Mouse (Mus musculus): ENCODE measurements at regions not wholly inside any gene's neighbourhood (a gene's known extent, or its start where the extent isn't known, plus 50 kb on each side); places are given as distances from the start of the nearest gene placed in this dataset.

DNA sequence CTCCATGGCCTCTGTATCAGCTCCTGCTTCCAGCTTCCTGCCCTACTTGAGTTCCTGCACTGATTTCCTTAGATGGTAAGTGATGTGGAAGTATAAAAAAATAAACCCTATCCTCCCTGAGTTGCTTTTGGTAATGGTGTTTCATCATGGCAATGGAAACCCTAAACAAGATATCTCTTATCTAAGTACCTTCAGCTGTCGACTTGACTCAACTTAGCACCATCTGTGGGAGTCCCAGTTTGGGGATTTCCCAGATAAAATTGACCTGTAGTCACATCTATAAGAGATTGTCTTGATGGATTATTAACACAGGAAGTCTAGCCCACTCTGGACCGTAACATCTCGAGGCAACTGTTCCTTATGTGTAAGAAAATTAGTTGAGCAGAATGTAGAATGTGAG is 570.2 kb upstream of the Gm10306 start:
- 74% methylated on average over 3 of the region's 3 CpGs for WGBS
- H3K4me3 ChIP-seq (ENCODE audit: low read depth, low read length): no peak overlapping the region
- no peaks in the 10 kb centered on the region for H3K4me1 ChIP-seq (replicated peaks; ENCODE audit: control insufficient read depth, insufficient read depth)
- ATAC-seq (ENCODE audit: low FRiP score, low TSS enrichment): no peak
- H3K4me2 ChIP-seq (replicated peaks; ENCODE audit: low read depth): no peak overlapping the region
- no peaks in the 10 kb centered on the region for H3K9me3 ChIP-seq (ENCODE audit: control insufficient read depth, low read length)
- H3K36me3 ChIP-seq (ENCODE audit: control insufficient read depth, insufficient read depth, low read length): no peaks in the 10 kb centered on the region
- H3K27me3 ChIP-seq (ENCODE audit: control insufficient read depth, insufficient read depth, low read length): no peaks in the 10 kb centered on the region
- TF ChIP-seq CTCF (IDR thresholded peaks at IDR 0.05; ENCODE audit: low read depth): no peak
- no peak for TF ChIP-seq EP300 (optimal IDR thresholded peaks at IDR 0.05)
- DNase-seq (ENCODE audit: low spot score): no peak
- no peak overlapping the region for H3K27ac ChIP-seq (replicated peaks)
- H3K9ac ChIP-seq (ENCODE audit: low read length): no peak overlapping the region

DNA sequence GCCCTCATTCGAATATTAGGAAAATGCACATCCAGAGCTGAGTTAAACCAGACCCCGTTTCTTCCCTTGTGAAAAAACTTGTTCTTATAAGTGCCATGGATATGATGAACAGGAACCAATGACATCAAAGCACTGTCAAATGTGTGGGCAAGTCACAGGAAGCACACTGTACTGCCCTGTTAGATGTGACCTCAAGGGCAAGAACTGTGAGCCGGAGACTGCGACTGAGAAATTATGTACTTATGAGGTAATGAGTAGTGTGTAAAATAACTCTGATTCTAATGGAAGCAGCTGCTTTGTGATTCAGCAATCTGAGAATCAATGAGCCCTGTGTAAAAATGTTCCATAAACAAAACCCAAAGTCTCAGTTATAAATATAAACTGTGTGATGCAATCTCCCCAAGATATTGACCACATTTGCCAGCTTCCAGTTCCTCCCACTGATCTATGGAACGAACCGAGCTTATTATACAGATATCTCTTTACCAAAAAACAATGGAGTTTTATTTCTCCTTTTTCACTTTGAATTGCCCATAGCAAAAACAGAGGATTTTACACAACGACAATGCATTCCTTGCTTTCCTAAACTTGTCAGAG is 566.0 kb upstream of the Gm10306 start:
- WGBS: 58% methylated on average over 7 of the region's 7 CpGs
- Histone ChIP-seq H3K27me3 (ENCODE audit: control insufficient read depth, insufficient read depth, low read length) (no peaks in the 10 kb centered on the region), H3K36me3 (ENCODE audit: control insufficient read depth, insufficient read depth, low read length) (no peaks in the 10 kb centered on the region), H3K27ac (replicated peaks) (no peak overlapping the region), H3K9ac (ENCODE audit: low read length) (no peak overlapping the region), H3K4me1 (replicated peaks; ENCODE audit: control insufficient read depth, insufficient read depth) (no peaks in the 10 kb centered on the region), H3K9me3 (ENCODE audit: control insufficient read depth, low read length) (no peaks in the 10 kb centered on the region), H3K4me3 (ENCODE audit: low read depth, low read length) (no peak overlapping the region), H3K4me2 (replicated peaks; ENCODE audit: low read depth) (no peak overlapping the region)
- no peak for DNase-seq (ENCODE audit: low spot score)
- TF ChIP-seq EP300 (optimal IDR thresholded peaks at IDR 0.05) (no peak), CTCF (IDR thresholded peaks at IDR 0.05; ENCODE audit: low read depth) (no peak)
- no peak for ATAC-seq (ENCODE audit: low FRiP score, low TSS enrichment)

DNA sequence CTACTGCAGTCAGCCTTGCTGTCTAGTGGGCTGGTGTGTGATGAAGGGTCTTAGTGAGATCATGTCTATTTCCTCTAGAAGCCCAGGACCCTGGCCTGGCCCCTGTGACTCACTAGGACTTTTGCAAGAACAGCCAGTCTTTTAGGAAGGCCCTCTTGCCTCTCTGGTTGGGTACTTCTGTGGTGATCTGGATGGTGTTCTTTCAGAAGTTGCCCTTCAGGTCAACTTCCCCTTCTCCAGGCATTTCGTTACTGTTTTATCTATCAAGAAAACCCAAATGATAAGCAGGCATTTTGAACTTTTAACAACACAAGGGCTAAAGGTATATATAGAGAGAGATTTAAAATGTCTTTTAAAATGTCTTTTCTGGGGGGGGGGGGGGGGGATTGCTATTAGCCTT is 550.5 kb upstream of the Gm10306 start:
- H3K4me3 ChIP-seq (ENCODE audit: low read depth, low read length): no peak overlapping the region

DNA sequence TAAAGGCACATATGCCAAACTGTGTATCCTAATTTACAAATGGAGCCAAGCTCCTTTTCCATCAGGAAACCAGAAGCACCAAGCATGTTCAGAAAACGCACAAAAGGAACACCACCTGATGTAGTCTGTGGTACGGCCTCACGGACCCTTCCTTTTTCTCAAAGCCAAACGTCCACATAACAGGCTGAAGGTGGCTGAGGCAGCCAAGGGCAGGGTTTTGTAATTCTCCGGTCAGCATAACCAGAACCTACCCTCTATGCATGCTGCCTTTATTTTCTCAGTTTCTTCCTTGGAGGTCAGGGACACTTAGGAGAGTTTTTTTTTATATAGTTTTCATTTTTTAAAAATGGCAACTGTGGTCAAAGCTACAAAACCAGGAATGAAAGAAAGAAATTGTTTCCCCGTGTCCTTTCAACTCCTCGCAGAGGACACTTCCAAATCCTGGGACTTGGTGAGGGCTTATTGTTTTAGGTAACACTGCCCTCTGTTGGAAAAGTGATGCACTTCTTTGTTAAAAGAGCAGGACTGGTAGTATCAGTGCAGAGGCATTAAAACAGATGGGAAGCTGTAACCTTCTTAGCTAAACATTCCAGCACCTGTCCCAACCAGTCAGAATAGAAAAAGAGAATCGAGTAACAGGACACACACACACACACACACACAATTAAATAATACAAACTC is 549.1 kb upstream of the Gm10306 start:
- no peak for TF ChIP-seq EP300 (optimal IDR thresholded peaks at IDR 0.05)
- TF ChIP-seq CTCF (IDR thresholded peaks at IDR 0.05; ENCODE audit: low read depth): peak; percentile 80
- H3K36me3 ChIP-seq (ENCODE audit: control insufficient read depth, insufficient read depth, low read length): no peaks in the 10 kb centered on the region
- no peak overlapping the region for H3K4me3 ChIP-seq (ENCODE audit: low read depth, low read length)
- no peak for ATAC-seq (ENCODE audit: low FRiP score, low TSS enrichment)
- no peaks in the 10 kb centered on the region for H3K27me3 ChIP-seq (ENCODE audit: control insufficient read depth, insufficient read depth, low read length)
- 37% methylated on average over 8 of the region's 8 CpGs for WGBS
- no peaks in the 10 kb centered on the region for H3K9me3 ChIP-seq (ENCODE audit: control insufficient read depth, low read length)
- no peak overlapping the region for H3K27ac ChIP-seq (replicated peaks)
- DNase-seq (ENCODE audit: low spot score): no peak
- H3K4me1 ChIP-seq (replicated peaks; ENCODE audit: control insufficient read depth, insufficient read depth): no peaks in the 10 kb centered on the region
- H3K9ac ChIP-seq (ENCODE audit: low read length): no peak overlapping the region
- no peak overlapping the region for H3K4me2 ChIP-seq (replicated peaks; ENCODE audit: low read depth)

More for the DNA sequence above, 550.5 kb upstream of the Gm10306 start:
- Histone ChIP-seq H3K9me3 (ENCODE audit: control insufficient read depth, low read length) (no peaks in the 10 kb centered on the region), H3K9ac (ENCODE audit: low read length) (no peak overlapping the region), H3K4me2 (replicated peaks; ENCODE audit: low read depth) (no peak overlapping the region), H3K36me3 (ENCODE audit: control insufficient read depth, insufficient read depth, low read length) (no peaks in the 10 kb centered on the region), H3K27ac (replicated peaks) (no peak overlapping the region), H3K27me3 (ENCODE audit: control insufficient read depth, insufficient read depth, low read length) (no peaks in the 10 kb centered on the region), H3K4me1 (replicated peaks; ENCODE audit: control insufficient read depth, insufficient read depth) (no peaks in the 10 kb centered on the region)
- no peak for ATAC-seq (ENCODE audit: low FRiP score, low TSS enrichment)
- no peak for TF ChIP-seq EP300 (optimal IDR thresholded peaks at IDR 0.05)
- TF ChIP-seq CTCF (IDR thresholded peaks at IDR 0.05; ENCODE audit: low read depth): no peak
- WGBS: 67% methylated on average over 1 of the region's 1 CpGs
- no peak for DNase-seq (ENCODE audit: low spot score)

DNA sequence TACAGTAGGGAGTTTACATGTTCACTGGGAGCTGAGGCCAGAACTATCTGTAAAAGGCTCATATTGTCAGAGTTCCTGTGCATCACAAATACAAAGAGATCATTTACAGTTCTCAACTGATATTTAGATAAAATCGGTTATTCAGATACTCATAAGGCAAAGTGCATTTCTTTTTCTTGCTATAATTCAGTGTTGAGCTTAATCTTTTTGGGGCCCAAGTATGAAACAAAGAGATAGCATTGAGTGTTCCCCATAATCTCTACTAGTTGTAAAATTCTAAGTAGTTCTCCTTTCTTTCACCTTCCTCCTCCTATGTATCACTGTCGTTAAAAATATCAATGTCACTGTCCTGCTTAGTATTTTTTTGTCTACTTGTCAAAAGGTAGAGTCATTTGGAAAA is 540.6 kb upstream of the Gm10306 start:
- TF ChIP-seq EP300 (optimal IDR thresholded peaks at IDR 0.05): no peak
- no peak for TF ChIP-seq CTCF (IDR thresholded peaks at IDR 0.05; ENCODE audit: low read depth)
- no peaks in the 10 kb centered on the region for H3K27me3 ChIP-seq (ENCODE audit: control insufficient read depth, insufficient read depth, low read length)
- H3K27ac ChIP-seq (replicated peaks): no peak overlapping the region
- H3K9ac ChIP-seq (ENCODE audit: low read length): no peak overlapping the region
- no peaks in the 10 kb centered on the region for H3K36me3 ChIP-seq (ENCODE audit: control insufficient read depth, insufficient read depth, low read length)
- H3K9me3 ChIP-seq (ENCODE audit: control insufficient read depth, low read length): no peaks in the 10 kb centered on the region
- H3K4me3 ChIP-seq (ENCODE audit: low read depth, low read length): no peak overlapping the region
- 88% methylated on average over 2 of the region's 2 CpGs for WGBS
- no peak overlapping the region for H3K4me2 ChIP-seq (replicated peaks; ENCODE audit: low read depth)
- DNase-seq (ENCODE audit: low spot score) (no peak), ATAC-seq (ENCODE audit: low FRiP score, low TSS enrichment) (no peak)
- no peaks in the 10 kb centered on the region for H3K4me1 ChIP-seq (replicated peaks; ENCODE audit: control insufficient read depth, insufficient read depth)

DNA sequence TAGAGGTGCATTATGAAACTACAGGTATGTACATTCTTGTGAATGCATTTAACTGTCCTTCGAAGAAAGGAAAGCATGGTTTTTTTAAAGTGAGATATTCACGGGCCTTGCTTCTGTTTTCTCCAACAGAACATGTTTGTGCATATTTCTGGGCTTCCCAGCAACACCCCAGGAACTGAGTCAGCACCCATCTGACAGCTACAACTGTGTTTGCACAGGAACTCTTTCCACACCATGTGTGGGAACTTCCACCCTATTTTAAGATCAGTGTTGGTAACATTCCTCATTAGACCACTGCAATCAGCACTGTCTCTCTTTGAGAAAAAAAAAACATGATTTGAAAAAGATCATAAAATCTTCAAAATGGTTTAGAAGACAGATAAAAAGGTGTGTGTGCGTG is 538.6 kb upstream of the Gm10306 start:
- H3K9ac ChIP-seq (ENCODE audit: low read length): no peak overlapping the region
- TF ChIP-seq EP300 (optimal IDR thresholded peaks at IDR 0.05) (no peak), CTCF (IDR thresholded peaks at IDR 0.05; ENCODE audit: low read depth) (no peak)
- H3K4me1 ChIP-seq (replicated peaks; ENCODE audit: control insufficient read depth, insufficient read depth): no peaks in the 10 kb centered on the region
- H3K36me3 ChIP-seq (ENCODE audit: control insufficient read depth, insufficient read depth, low read length): no peaks in the 10 kb centered on the region
- DNase-seq (ENCODE audit: low spot score) (no peak), ATAC-seq (ENCODE audit: low FRiP score, low TSS enrichment) (no peak)
- H3K4me2 ChIP-seq (replicated peaks; ENCODE audit: low read depth): no peak overlapping the region
- no peaks in the 10 kb centered on the region for H3K9me3 ChIP-seq (ENCODE audit: control insufficient read depth, low read length)
- WGBS: 79% methylated on average over 3 of the region's 3 CpGs
- no peak overlapping the region for H3K4me3 ChIP-seq (ENCODE audit: low read depth, low read length)
- no peaks in the 10 kb centered on the region for H3K27me3 ChIP-seq (ENCODE audit: control insufficient read depth, insufficient read depth, low read length)
- H3K27ac ChIP-seq (replicated peaks): no peak overlapping the region

All from stomach, postnatal 0 days (tissue).